23 mouse cellular contexts compared by ENCODE assay signal in the genomic region with DNA sequence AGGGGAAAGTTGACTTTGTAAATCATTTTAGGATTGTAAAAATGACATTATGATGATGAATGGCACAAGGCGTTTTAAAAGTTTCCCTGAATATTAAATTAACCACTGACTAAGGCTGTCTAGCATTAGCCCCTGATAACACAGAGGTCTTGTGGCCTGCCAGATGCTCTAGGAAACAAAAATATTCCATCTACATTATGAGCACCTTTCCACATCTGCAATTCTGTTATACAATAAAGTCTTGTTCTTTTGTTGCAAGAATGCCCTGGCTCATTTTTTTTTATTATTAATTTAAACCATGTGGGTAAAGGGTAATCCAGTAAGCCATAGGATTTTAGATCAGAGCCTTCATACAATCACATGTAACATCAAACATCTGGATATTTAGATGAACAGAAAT. TPM values are rescaled to one million over a fixed set of nuclear protein-coding genes. Genes with fewer than 3 reads are reported as not detected.
DNase-seq lines count a peak whose midpoint lies in the region; ATAC-seq lines count a peak whose summit lies in the region.
"Had no signal": no experiment of that assay in that cellular context is flagged by ENCODE, and none has a peak within 500 bp of the region (broad histone marks: within the 10 kb centered on the region; RNA-seq: fewer than 3 reads in every experiment).

No protein-coding gene starts in this region.

- H3K4me1 ChIP-seq in embryonic facial prominence, embryonic 11.5 days (ENCODE audit: control insufficient read depth, insufficient read depth, low read length), result no peaks in the 10 kb centered on the region
- H3K4me1 ChIP-seq in embryonic facial prominence, embryonic 10.5 days, result no peaks in the 10 kb centered on the region
- H3K4me1 ChIP-seq: embryonic facial prominence, embryonic 12.5 days; forebrain, embryonic 13.5 days; forebrain, embryonic 15.5 days had no signal

- H3K4me2 ChIP-seq in embryonic facial prominence, embryonic 11.5 days (ENCODE audit: low read depth, low read length), result no peak overlapping the region
- H3K4me2 ChIP-seq: embryonic facial prominence, embryonic 12.5 days; forebrain, embryonic 13.5 days; forebrain, embryonic 15.5 days had no signal

- H3K27ac ChIP-seq in embryonic facial prominence, embryonic 11.5 days (replicated peaks; ENCODE audit: low read depth, low read length), result no peak overlapping the region
- H3K27ac ChIP-seq in embryonic facial prominence, embryonic 10.5 days (replicated peaks), result no peak overlapping the region
- H3K27ac ChIP-seq: embryonic facial prominence, embryonic 12.5 days; forebrain, embryonic 13.5 days; forebrain, embryonic 15.5 days had no signal

- H3K9me3 ChIP-seq in embryonic facial prominence, embryonic 11.5 days (replicated peaks; ENCODE audit: control insufficient read depth, low read length), result no peaks in the 10 kb centered on the region
- no peaks in the 10 kb centered on the region for H3K9me3 ChIP-seq in embryonic facial prominence, embryonic 10.5 days
- H3K9me3 ChIP-seq: embryonic facial prominence, embryonic 12.5 days; forebrain, embryonic 13.5 days; forebrain, embryonic 15.5 days had no signal

- H3K27me3 ChIP-seq in embryonic facial prominence, embryonic 11.5 days (ENCODE audit: control insufficient read depth, insufficient read depth, low read length), result no peaks in the 10 kb centered on the region
- no peaks in the 10 kb centered on the region for H3K27me3 ChIP-seq in embryonic facial prominence, embryonic 10.5 days (replicated peaks; ENCODE audit: low read depth, poor library complexity, severe bottlenecking)
- H3K27me3 ChIP-seq: embryonic facial prominence, embryonic 12.5 days; forebrain, embryonic 13.5 days; forebrain, embryonic 15.5 days had no signal

- DNase-seq in embryonic facial prominence, embryonic 11.5 days (ENCODE audit: low spot score), result peak; percentile 59
- DNase-seq in embryonic facial prominence, embryonic 10.5 days (ENCODE audit: low spot score), result no peak
- DNase-seq in forelimb bud, embryonic 11.5 days (ENCODE audit: low read depth, low spot score), result peak; percentile 62
- peak; percentile 8 for DNase-seq in mesoderm, embryonic 11.5 days (ENCODE audit: low read depth, low spot score)
- DNase-seq: cerebellum, adult 11-12 months; cerebellum, adult 2 months; cerebellum, adult 9-10 months; forebrain, postnatal 0 days had no signal

- WGBS in embryonic facial prominence, embryonic 11.5 days, result 47% methylated on average over 1 of the region's 1 CpGs
- 66% methylated on average over 1 of the region's 1 CpGs for WGBS in embryonic facial prominence, embryonic 10.5 days

- H3K9ac ChIP-seq in embryonic facial prominence, embryonic 11.5 days (replicated peaks; ENCODE audit: low read length), result no peak overlapping the region
- H3K9ac ChIP-seq: embryonic facial prominence, embryonic 12.5 days; forebrain, embryonic 13.5 days; forebrain, embryonic 15.5 days; forebrain, postnatal 0 days had no signal

- no peaks in the 10 kb centered on the region for H3K36me3 ChIP-seq in embryonic facial prominence, embryonic 11.5 days (replicated peaks; ENCODE audit: control insufficient read depth, insufficient read depth, low read depth, low read length)
- no peaks in the 10 kb centered on the region for H3K36me3 ChIP-seq in embryonic facial prominence, embryonic 10.5 days (replicated peaks)
- H3K36me3 ChIP-seq: embryonic facial prominence, embryonic 12.5 days; forebrain, embryonic 15.5 days had no signal

- ATAC-seq in embryonic facial prominence, embryonic 11.5 days (replicated peaks; ENCODE audit: insufficient number of reproducible peaks, low FRiP score, low TSS enrichment, low read depth), result no peak
- ATAC-seq in megakaryocyte, adult 5-6 weeks (ENCODE audit: poor library complexity, severe bottlenecking), result no peak
- ATAC-seq: forebrain, embryonic 13.5 days; forebrain, embryonic 15.5 days; forebrain, postnatal 0 days had no signal

- no peak overlapping the region for H3K4me3 ChIP-seq in embryonic facial prominence, embryonic 11.5 days (ENCODE audit: low read depth, low read length)
- no peak overlapping the region for H3K4me3 ChIP-seq in embryonic facial prominence, embryonic 10.5 days
- H3K4me3 ChIP-seq: embryonic facial prominence, embryonic 12.5 days; forebrain, embryonic 13.5 days; forebrain, embryonic 15.5 days had no signal

RNA-seq across cellular contexts. Expression of a gene that starts 33.6 kb away (rescaled TPM):
- polyA plus RNA-seq in embryonic facial prominence, embryonic 11.5 days (2014; fragmentation: Nextera tagmentation; extraction: Ambion mirVana), result not detected in 2 replicates
- polyA plus RNA-seq in embryonic facial prominence, embryonic 10.5 days (2016; fragmentation: Nextera tagmentation; extraction: Ambion mirVana), result 0.52 TPM in 1 of 2 replicates, not detected in the other
- not detected in 2 replicates for total RNA-seq in megakaryocyte, adult 5-6 weeks (2015)
- total RNA-seq in megakaryocyte, adult 5-6 weeks (2017), result not detected in 2 replicates
- total RNA-seq: adrenal gland, adult 18-20 months; adrenal gland, adult 8-10 months; adrenal gland, postnatal 14 days; adrenal gland, postnatal 36 days; ES-E14; MEL had no signal
- polyA plus RNA-seq: C2C12; cerebellum, adult 2 months; cortical plate, adult 2 months; embryonic facial prominence, embryonic 14.5 days; forebrain, embryonic 11.5 days; forebrain, embryonic 13.5 days; forebrain, embryonic 15.5 days; forebrain, postnatal 0 days; frontal cortex, adult 2 months had no signal
